Mouse (Mus musculus) kidney, postnatal 0 days (tissue): ENCODE measurements around the gene Myo3a. TPM values are rescaled to one million over a fixed set of nuclear protein-coding genes. Genes with fewer than 3 reads are reported as not detected.
"Not testable (repeated sequence)": the region's sequence is repeated elsewhere in the genome, so short reads cannot be mapped to it uniquely, and the experiment has no call there.

Experiments used
- ATAC-seq: fragments of 200-750 bp; cut with Nextera tagmentation; replicated peaks from 2 replicates; pipeline ENCODE4 v1.8.0; 2017; ENCODE audit warnings: low read depth, moderate number of reproducible peaks, moderate TSS enrichment, moderate library complexity; ENCODE audit not compliant: low FRiP score
- DNase-seq: peaks from one replicate; pipeline ENCODE4 v3.0.0-alpha.2; 2016; ENCODE audit warnings: low spot score
- H3K27ac ChIP-seq: fragments of 300-500 bp; sonication (generic); 2 replicates; pipeline ENCODE4 v1.5.1; 2014; ENCODE audit warnings: mild to moderate bottlenecking
- H3K27me3 ChIP-seq: fragments of 300-500 bp; sonication (generic); 2 replicates; pipeline ENCODE4 v1.6.1; 2014; ENCODE audit warnings: low read length, mixed read lengths; ENCODE audit not compliant: insufficient read depth
- H3K36me3 ChIP-seq: fragments of 300-500 bp; sonication (generic); 2 replicates; pipeline ENCODE4 v1.6.1; 2014; ENCODE audit warnings: low read length, mixed read lengths; ENCODE audit not compliant: insufficient read depth
- H3K4me1 ChIP-seq: fragments of 300-500 bp; sonication (generic); replicated peaks from 2 replicates; pipeline ENCODE4 v1.6.1; 2014; ENCODE audit warnings: antibody characterized with exemption, low read length, mixed read lengths; ENCODE audit not compliant: insufficient read depth
- H3K4me2 ChIP-seq: fragments of 300-500 bp; sonication (generic); 2 replicates; pipeline ENCODE4 v1.6.1; 2014; ENCODE audit warnings: mild to moderate bottlenecking, low read length, moderate library complexity, mixed read lengths
- H3K4me3 ChIP-seq: fragments of 300-500 bp; sonication (generic); replicated peaks from 2 replicates; pipeline ENCODE4 v1.5.1; 2014; ENCODE audit warnings: low read depth, low read length
- H3K9ac ChIP-seq: fragments of 300-500 bp; sonication (generic); 2 replicates; pipeline ENCODE4 v1.6.1; 2014; ENCODE audit warnings: low read depth, low read length
- H3K9me3 ChIP-seq: fragments of 300-500 bp; sonication (generic); replicated peaks from 2 replicates; pipeline ENCODE4 v1.6.1; 2016; ENCODE audit warnings: low read length, inconsistent platforms, mixed read lengths
- CTCF ChIP-seq: IDR thresholded peaks from 2 replicates; pipeline ENCODE4 v1.5.1; 2016; ENCODE audit warnings: antibody characterized with exemption, low read depth, mild to moderate bottlenecking, moderate library complexity
- WGBS: fragments of 180-500 bp; shearing (Covaris S2); extraction: QIAGEN DNeasy Blood & Tissue Kit; methylation state at CpG from one replicate; pipeline ENCODE4 v1.1.7; 2014; 5-methylcytosine and 5-hydroxymethylcytosine counted together
- polyA plus RNA-seq: library from polyadenylated mRNA; unstranded; fragments of >200 nt; fragmentation: Nextera tagmentation; extraction: Ambion mirVana; gene quantifications from 2 replicates; pipeline ENCODE4 v1.2.1, GENCODE M21; 2015

Myo3a gene
- polyA plus RNA-seq, 1 experiment from 2014 or later, result 0.12 TPM

DNA sequence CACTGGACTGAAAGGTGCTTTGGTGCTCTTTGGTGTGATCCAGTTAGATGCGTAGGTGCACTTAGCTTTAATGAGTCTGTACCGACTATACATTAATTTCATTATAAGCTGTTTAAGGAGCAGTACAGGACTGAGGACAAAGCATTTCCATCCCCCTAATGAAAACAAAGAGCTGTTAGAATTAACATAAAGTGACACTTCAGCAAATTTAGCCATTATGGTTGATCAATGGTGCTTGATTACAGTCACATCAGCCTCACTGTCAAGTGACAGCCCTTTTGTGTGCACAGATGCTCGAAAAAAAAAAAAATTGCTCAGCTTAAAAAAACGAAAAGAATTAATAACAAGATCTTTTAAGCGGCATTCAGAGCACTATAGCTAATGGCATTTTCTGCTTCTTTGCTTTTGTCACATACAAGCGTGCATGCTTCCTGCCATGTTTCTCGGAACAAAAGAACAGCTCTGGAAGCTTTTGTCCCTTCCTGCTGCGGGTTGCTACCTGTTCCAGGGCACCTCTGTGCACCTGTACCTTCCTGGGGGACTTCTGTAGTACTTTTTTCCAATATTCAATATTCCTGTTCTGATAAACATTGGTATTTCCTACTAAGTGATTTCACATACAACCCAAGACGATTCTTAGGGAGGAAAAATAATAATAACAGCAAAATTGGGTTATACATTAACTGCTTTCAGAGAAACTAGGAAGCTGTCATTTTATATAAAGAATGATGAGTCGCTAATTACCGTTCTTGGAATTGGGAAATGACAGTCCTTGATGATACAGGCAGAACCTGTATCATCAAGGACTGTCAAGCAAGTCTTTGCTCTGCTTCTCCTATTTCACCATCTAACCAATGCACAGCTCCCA is 66.5 kb downstream of the Myo3a start:
- Histone ChIP-seq H3K4me2 (no peak overlapping the region), H3K4me1 (no peaks in the 10 kb centered on the region), H3K9me3 (no peaks in the 10 kb centered on the region), H3K9ac (no peak overlapping the region), H3K4me3 (no peak overlapping the region), H3K27me3 (no peaks in the 10 kb centered on the region), H3K27ac (no peak overlapping the region), H3K36me3 (no peaks in the 10 kb centered on the region)
- TF ChIP-seq CTCF, result no peak
- no peak for ATAC-seq
- WGBS, result 68% methylated on average over 11 of the region's 11 CpGs
- DNase-seq, result no peak

DNA sequence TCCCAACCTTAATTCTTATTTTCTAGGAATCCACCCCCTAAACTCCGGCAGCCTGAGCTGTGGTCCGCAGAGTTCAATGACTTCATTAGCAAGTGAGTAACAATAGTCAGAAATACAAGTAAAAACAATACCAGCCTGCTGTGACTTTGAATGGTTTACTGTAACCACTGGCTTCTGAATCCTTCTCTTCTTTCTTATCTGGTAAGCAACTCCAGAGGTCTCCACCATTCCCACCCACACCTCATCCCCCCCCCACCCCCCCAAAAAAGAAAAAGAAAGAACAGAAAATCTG is 67.1 kb downstream of the Myo3a start:
- DNase-seq (no peak), ATAC-seq (no peak)
- no peaks in the 10 kb centered on the region for H3K36me3 ChIP-seq
- H3K4me2 ChIP-seq, result no peak overlapping the region
- H3K4me1 ChIP-seq, result no peaks in the 10 kb centered on the region
- H3K27me3 ChIP-seq, result no peaks in the 10 kb centered on the region
- WGBS, result 25% methylated on average over 2 of the region's 2 CpGs
- no peak for TF ChIP-seq CTCF
- H3K9ac ChIP-seq, result no peak overlapping the region
- H3K27ac ChIP-seq, result no peak overlapping the region
- H3K4me3 ChIP-seq, result no peak overlapping the region
- H3K9me3 ChIP-seq, result no peaks in the 10 kb centered on the region

DNA sequence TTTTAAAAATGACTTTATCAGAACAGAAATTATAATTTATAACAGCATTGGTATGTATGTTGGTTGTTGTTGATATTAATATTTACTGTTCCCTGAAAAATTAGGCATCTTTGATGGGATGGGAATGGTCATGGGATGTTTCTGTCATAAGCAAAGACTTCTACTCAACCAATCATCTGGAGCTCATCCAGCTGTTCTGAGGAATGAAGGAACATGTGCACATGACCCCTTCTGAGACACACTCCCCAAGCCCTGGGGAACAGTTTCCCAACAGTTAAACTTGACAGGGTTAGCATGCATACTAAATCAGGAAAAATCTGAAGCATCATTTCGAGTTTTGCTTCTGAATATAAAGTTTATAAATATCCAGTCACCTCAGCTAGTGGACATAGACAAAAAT is 70.6 kb downstream of the Myo3a start:
- H3K36me3 ChIP-seq, result no peaks in the 10 kb centered on the region
- peak; percentile 4 for DNase-seq
- no peaks in the 10 kb centered on the region for H3K27me3 ChIP-seq
- no peak overlapping the region for H3K4me3 ChIP-seq
- H3K27ac ChIP-seq, result no peak overlapping the region
- 35% methylated on average over 1 of the region's 1 CpGs for WGBS
- ATAC-seq, result no peak
- no peaks in the 10 kb centered on the region for H3K9me3 ChIP-seq
- H3K4me1 ChIP-seq, result no peaks in the 10 kb centered on the region
- no peak for TF ChIP-seq CTCF
- H3K9ac ChIP-seq, result no peak overlapping the region
- H3K4me2 ChIP-seq, result no peak overlapping the region

DNA sequence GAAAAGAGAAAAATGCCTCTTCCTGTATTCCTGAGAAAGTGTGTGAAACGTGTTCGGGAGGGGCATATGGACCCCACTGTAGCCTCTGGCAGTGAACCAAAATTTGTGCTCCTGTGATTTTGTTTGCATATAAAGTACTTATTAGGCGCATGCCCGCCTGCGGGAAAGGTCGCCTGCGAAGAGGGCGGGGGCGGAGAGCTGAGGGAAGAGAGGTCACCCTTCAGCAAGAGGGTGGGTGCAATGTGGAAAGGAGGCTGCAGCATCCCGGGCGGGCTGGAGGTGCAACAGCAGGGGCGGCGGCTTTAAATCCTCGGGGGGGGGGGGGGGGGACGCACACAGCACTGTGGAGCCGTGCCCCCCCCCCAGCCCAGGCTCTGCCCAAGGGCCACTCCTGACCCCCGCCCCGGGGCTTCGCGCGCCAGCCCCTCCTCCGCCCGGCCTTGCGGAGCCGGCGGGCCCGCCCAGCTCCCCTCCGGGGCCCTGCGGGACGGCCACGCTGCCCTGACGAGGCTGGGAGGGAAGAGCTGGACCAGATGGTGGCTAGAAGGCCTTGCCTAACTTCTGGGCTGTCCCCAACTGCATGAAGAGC is 111.1 kb downstream of the Myo3a start:
- Histone ChIP-seq H3K27ac (peak overlapping the region; percentile 31; the same call in 1 of the 2 replicates), H3K4me3 (peak overlapping the region; percentile 34), H3K4me1 (0 out of 2 replicates have a peak, but pooled peaks cover 5% of the 10 kb centered on the region), H3K9ac (peak overlapping the region; percentile 59; the same call in 1 of the 2 replicates), H3K27me3 (no peaks in the 10 kb centered on the region), H3K9me3 (no peaks in the 10 kb centered on the region), H3K4me2 (peak overlapping the region; percentile 75), H3K36me3 (no peaks in the 10 kb centered on the region)
- DNase-seq, result peak; percentile 58
- ATAC-seq, result peak; percentile 93
- TF ChIP-seq CTCF, result no peak
- 2% methylated on average over 21 of the region's 32 CpGs for WGBS

DNA sequence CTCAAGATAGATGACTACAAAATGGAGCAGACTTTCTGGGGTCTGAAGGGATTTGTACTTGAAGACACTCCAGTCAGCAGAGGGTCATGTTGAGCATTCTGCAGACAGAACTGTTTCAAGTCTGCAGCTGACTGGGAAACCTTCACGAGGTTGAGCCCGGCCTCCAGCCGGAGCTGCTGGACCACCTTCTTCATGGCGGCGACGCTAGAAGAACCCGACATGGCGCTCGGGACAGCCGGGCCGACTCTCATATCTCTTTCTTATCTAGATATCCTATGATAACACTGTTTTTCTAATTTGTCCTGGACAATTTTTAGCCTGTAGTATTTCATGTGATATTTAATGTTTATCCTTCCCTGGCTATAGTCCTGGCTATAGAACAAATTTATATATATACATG is 183.2 kb downstream of the Myo3a start:
- H3K4me1 ChIP-seq, H3K27ac ChIP-seq, DNase-seq, H3K36me3 ChIP-seq, ATAC-seq, H3K4me3 ChIP-seq, H3K9me3 ChIP-seq, H3K4me2 ChIP-seq, H3K9ac ChIP-seq, H3K27me3 ChIP-seq: not testable (repeated sequence)
- WGBS, result 95% methylated on average over 11 of the region's 11 CpGs

DNA sequence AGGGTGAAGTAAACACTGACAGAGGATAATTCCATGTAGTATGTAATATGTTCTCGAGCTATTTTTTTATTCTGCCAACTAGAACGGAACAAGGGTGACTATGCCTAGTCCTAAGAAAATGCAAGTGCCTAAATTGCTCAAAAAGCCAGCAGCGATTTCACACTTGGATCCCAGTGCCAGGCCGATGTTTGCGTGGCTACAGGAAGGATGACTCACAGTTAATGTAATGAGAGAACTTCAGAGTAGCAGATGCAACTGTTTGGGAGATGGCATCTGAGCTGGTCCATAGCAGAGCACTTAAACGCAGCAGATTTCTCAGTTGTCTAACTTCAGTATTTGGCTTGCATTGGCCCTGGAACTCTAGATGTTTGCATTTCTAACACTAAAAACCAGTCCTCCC is 321.1 kb downstream of the Myo3a start:
- no peak for TF ChIP-seq CTCF
- no peaks in the 10 kb centered on the region for H3K4me1 ChIP-seq
- WGBS, result 84% methylated on average over 6 of the region's 6 CpGs
- H3K27me3 ChIP-seq, result no peaks in the 10 kb centered on the region
- DNase-seq (no peak), ATAC-seq (no peak)
- H3K9ac ChIP-seq, result no peak overlapping the region
- H3K4me2 ChIP-seq, result no peak overlapping the region
- H3K4me3 ChIP-seq, result no peak overlapping the region
- H3K9me3 ChIP-seq, result no peaks in the 10 kb centered on the region
- no peaks in the 10 kb centered on the region for H3K36me3 ChIP-seq
- H3K27ac ChIP-seq, result no peak overlapping the region

DNA sequence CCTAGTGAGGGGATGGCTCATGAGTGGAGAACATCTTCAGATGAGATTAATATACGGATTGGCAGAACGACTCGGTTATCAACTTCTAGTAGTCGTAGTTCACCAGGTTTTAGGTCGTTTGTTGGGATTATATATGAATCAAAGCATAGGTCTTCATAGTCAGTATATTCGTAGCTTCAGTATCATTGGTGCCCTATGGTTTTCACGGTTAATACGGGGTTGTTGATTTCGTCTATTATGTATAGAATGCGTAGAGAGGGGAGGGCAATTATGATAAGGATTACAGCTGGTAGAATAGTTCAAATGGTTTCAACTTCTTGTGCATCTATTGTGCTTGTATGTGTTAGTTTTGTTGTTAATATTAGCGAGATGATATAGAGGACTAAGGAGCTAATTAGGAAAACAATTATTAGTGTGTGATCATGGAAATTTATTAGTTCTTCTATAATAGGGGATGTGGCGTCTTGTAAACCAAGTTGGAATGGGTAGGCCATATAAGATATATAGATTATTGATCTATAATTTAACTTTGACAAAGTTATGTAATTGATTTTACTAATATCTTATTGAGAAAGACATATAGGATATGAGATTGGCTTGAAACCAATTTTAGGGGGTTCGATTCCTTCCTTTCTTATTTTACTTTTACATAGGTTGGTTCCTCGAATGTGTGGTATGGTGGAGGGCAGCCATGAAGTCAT is 360.3 kb downstream of the Myo3a start:
- not testable (repeated sequence) for H3K27me3 ChIP-seq, H3K4me1 ChIP-seq, H3K4me2 ChIP-seq, H3K4me3 ChIP-seq, DNase-seq, H3K9ac ChIP-seq, H3K36me3 ChIP-seq, H3K27ac ChIP-seq, H3K9me3 ChIP-seq
- ATAC-seq, result peak; percentile 85
- WGBS, result 87% methylated on average over 13 of the region's 14 CpGs

DNA sequence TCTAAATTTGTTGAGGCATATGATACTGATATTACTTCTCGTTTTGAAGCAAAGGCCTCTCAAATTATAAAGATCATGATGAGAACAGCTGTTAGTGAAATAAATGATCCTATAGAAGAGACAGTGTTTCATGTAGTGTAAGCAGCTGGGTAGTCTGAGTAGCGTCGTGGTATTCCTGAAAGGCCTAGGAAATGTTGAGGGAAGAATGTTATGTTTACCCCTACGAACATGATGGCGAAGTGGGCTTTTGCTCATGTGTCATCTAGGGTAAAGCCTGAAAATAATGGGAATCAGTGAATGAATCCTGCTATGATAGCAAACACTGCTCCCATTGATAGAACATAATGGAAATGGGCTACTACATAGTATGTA is 360.9 kb downstream of the Myo3a start:
- H3K27me3 ChIP-seq, H3K9ac ChIP-seq, H3K4me1 ChIP-seq, H3K36me3 ChIP-seq, H3K4me2 ChIP-seq, H3K4me3 ChIP-seq, H3K9me3 ChIP-seq, H3K27ac ChIP-seq, DNase-seq: not testable (repeated sequence)
- ATAC-seq, result peak; percentile 49
- WGBS, result 87% methylated on average over 5 of the region's 5 CpGs
